Mouse (Mus musculus) ES-E14 (cell line): ENCODE data around the gene Plch1.

ENCODE experiments used
- MAFK ChIP-seq: IDR thresholded peaks from 2 replicates; pipeline ENCODE4 v1.6.1; 2014; ENCODE audit warnings: mild to moderate bottlenecking, low read depth, low read length, inconsistent platforms; ENCODE audit not compliant: insufficient read depth
- ZC3H11A ChIP-seq: IDR thresholded peaks from 2 replicates; pipeline ENCODE4 v1.6.1; 2012; ENCODE audit warnings: low read depth, mild to moderate bottlenecking, inconsistent platforms, low read length, borderline replicate concordance

- no peak for TF ChIP-seq ZC3H11A
- TF ChIP-seq MAFK, result no peak
Observed at GRCm38 (mm10) chr3:63928878-63929859, 29.9 kb upstream of the Plch1 start, which contains the start of gene E130311K13Rik.
